Mouse (Mus musculus) lung, postnatal 4 days (tissue): ENCODE results near the gene BC048403.
A peak's percentile ranks its signal among the peaks of the same experiment; 100 is the strongest.

ENCODE experiments used
- DNase-seq, 2 experiments: peaks; one replicate each; pipeline ENCODE4 v3.0.0; 2021

BC048403 gene

DNA sequence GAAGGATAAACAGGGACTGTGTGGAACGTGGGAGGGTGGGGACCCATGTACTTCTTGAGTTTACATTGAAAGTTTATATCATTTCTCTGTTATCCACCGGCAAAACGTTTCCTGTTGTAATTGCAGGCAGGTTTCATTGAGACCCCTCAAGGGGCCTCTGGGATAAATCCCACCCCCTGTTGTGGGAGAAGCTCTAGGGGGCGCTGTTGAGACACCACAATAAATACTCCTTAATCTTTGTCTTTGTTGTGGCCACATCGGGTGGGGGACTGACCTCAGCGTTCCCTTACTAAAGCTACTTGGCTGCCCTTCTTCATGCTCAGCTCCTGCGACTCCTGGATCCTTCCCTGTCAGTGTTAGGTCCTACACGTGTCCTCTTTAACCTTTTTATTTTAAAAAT, 19.4 kb downstream of the BC048403 start:
- no peak for DNase-seq

DNA sequence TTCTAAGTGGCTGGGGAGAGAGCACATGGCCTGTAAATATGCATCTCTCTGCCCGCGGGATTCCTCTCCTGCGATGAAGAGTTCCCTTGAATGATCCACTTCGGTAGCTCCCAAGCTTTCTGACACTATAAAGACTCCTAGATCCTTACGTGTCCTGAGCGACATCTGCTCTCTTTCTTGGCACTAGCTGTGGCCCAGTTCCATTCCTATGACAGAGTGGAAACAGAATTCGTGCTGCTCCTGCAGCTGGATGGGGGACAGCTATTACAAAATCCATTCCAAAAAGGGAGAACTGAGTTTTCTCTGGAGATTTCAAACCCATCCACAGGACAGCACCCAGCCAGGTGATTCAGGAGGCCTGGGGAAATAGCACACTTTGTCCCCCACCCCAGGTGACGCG, 22.4 kb downstream of the BC048403 start:
- DNase-seq = no peak

DNA sequence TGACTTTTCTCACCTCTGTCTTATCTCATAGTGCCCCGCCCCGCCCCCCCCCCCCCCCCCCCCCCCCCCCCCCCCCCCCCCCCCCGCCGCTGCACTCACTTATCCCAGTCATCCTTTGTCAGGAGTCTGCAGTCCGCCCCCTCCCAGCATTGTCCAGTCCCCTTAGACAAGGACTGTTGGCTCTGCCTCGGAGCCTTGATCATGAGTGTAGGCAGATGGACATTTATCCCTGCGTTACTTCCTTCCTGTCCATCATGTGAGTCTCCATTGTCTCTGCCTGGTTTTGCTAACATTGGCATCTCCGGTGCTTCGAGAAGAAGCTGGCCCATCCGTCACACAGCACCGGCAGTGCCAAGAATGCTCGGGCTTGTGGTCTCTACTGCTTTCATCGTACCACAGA, 23.5 kb downstream of the BC048403 start:
- peak; percentile 21 to 52 for DNase-seq

DNA sequence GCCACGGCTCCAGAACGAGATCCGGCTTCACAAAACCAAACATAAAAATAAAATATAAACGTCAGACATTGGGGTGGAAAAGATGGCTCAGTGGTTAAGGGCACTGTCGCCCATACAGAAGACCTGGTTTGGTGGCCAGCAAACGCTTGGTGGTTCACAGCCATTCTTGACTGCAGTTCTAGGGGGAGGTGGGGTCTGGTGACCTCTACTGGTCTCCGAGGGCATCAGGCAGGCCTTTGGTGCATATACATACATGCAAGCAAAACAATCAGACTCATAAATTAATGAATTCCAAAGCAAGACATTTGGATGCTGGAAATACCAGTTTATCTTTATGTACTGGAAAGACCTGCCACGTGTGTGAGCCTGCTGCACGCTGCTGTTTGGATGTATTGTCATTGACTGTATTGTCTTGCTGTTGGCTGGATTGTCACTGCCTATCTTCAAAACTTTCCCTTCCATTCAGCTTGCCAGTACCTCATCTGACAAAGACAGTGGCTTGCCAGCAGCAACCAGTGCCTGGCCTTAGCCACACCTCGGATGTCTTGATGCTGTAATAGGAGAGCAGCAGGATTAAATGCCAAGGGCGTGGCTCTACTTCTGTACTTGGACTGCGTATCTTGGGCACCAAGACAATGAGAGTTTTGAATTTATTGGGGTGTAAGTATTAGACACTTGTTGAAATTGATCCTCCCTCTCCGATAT, 24.9 kb downstream of the BC048403 start:
- peak in 1 of 2 experiments; percentile 11 for DNase-seq

DNA sequence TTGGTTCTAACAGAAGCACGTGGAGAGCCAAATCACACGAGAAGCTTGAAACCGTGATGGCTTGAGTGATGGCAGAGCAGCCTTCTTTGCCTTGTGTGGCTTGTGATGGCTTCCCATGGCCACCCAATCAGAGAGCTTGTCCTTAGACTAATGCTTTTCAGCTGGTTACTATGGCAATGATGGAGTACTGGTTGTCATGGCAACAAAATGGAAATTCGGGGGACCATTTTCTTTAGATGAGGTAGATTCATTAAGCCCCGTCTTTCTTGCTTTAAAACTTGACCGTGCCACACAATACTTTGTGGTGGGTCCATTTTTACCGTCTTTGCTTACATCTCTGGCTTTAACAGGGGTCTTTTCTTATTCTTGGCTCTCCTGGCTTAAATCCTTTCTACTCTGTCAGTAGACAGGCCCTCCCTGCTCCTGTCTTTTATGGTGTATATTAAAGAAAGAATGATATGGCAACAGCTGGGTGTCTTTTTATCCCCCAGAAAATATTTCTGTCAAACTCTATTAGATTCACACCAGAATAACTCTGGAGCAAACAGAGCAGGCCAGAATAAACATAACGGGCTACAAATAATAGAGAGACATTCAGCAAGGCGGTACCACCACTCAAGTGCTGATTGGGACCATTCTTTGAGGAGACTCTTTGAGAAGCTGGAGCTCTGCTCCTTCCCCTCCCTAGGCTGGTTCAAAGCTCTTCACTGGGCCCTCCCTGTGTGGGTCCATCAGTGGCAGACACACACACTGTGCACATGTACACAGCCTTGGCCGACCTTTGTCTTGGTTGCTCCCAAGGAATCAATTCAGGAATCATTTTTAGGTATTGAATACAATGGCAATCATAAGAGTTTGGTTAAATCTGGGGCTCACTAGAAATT, 25.7 kb downstream of the BC048403 start:
- no peak for DNase-seq

DNA sequence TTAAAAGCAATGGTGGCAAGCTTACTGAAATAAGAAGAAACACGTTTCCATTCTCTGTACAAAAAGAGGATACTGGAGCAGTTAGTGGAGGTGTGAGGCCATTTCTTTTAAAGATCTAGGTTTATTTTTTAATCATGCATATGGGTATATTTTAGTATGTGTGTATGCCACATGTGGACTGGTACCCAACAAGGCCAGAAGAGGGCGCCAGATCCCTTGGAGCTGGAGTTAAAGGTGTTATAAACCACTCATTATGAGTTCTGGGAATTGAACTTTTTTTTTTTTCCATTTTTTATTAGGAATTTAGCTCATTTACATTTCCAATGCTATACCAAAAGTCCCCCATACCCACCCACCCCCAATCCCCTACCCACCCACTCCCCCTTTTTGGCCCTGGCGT, 27.6 kb downstream of the BC048403 start:
- DNase-seq = peak in 1 of 2 experiments; percentile 24

DNA sequence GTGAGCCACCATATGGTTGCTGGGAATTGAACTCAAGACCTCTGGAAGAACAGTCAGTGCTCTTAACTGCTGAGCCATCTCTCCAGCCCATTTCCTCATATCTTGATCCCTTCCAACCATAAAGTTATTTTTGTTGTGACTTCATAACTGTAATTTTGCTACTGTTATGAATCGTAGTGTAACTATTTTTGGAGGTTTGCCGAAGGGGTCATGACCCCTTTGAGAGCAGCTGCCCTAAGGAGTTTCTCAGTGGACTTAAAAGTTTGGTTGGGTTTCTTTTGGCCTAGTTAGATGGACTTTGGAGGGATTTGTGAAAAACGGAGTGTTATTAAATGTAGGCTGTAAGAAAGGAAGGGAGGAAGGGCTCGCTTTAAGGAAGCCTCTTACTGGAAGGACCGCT, 30.0 kb downstream of the BC048403 start:
- DNase-seq = no peak

DNA sequence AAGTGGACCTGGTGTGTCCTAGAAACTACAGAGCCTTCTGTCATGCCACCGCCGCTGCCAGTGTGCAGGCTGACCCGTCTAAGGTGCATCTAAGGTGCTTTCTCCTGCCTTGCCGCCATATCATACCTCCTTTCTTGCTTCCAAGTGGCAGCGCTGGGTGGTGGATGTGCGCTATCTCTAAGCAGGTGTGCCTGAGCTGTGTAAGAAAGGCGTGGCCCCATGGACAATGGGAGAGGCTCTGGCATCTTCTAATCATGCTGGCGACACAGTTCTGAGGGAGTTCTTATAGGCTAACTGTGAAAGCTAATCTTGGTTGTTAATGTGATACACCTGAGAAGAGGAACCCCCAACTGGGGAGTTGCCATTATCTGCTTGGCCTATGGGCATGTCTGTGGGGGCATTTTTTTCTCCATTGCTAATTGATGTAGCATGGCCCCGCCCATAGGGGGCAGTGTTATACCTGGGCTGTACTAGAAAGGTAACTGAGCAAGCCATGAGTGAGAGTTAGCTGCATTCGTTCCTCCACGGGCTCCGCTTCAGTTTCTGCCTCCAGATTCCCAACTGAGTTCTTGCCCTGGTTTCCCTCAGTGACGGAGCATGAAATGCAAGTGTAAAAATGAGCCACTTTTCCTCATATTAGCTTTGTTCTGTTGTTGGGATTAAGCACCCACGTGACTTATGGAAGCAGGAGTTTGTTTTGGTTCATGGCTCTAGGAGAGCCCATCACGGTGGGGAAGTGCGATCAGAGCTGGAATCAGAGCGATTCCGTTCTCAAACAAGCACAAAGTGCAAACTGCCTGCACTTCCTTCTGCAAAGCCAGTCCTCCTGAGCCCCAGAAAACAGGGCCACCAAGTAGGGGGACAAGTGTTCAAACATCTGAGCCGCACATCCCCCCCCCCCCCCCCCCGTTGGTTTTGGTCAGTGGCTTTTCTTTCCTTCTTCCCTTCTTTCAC, 31.2 kb downstream of the BC048403 start:
- peak in 1 of 2 experiments; percentile 33 for DNase-seq

DNA sequence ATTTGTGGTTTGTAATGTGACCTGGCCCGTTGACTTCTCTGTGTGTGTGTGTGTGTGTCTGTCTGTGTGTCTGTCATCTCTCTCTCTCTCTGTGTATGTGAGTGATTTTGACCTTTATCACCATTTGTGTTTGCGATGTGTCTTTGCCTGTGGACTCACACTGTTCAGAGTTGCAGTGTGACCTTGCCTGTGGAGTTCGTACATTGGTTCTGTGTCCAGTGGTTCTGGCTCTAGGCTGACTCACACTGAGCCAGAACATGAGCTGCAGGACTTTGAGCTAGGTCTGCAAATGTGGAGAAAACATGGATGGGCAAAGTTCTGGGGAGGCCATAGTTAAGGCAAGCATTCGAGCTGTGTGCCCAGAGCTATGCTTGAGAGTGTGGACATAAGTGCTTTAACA, 34.1 kb downstream of the BC048403 start:
- no peak for DNase-seq

DNA sequence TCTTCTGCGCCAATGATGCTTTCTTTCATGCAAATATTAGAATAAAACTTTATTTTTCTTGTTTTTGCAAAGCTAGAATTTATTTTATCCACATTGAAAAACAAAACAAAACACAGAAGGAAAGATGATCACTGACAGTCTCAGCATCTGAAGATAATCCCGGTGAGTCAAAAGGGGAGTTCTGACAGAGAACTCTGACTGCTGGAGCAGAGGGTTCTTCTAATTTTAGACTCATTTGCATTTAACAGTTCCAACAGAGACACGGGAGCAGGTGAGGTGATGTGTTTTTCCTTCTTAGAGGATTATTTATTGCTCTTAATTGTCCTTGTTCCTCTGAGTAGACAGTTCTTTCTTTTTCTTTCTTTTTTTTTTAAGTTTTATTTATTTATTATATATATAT, 36.3 kb downstream of the BC048403 start:
- no peak for DNase-seq

DNA sequence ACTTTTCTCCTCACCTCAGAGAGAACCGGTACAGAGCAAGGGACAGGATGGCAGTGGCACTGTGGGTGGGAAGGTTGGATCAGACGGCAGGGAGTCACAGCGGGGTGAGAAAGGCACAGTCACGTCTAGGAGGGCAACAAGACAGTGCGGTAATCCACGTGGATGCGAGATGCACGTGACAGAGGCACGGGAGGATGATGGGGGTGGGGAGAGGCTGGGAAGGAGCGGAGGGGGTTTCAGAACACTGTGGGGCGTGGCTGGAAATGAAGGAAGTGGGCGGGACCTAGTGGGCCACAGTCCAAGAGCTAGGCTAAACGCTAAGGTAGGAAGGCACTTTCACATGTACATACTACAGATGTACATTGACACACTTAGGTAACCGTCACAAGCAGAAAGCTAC, 41.4 kb downstream of the BC048403 start:
- peak; percentile 45 to 47 for DNase-seq

DNA sequence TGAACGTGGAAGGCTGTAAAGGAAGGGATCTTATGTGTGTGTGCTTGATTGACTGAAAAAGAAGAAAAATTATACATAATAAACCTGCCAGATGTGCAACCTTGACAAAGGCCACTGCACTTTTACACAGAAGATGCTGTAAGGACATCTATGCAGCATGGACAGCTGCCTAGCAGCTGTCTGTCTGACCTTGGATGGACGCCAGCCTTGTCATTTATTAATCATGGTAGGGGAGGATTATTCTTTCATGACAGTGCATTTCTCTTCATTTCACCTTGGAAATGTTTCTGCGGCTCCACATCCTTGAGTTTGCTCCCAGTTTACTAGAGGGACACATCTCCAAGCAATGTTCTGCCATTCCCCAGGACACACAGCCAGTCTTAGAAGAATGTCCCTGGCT, 48.8 kb downstream of the BC048403 start:
- DNase-seq = no peak

DNA sequence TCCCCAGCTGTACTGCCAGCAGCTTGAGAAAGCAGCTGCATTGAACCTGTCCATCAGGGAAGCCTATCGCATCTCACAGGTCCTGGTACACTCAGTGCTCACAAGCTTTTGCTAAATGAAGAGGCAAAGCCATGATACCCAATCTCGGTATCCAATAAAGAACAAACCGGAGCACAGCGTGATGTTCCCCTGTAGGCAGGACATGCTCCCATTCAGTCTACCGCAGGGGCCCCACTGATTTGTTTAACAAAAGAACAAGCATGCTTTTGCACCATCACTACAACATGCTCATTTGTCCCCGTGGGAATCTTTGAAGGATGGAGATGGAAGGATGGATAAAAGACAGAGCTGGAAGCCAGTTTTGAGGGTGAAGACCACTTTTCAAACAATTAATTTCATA, 50.3 kb downstream of the BC048403 start:
- no peak for DNase-seq

DNA sequence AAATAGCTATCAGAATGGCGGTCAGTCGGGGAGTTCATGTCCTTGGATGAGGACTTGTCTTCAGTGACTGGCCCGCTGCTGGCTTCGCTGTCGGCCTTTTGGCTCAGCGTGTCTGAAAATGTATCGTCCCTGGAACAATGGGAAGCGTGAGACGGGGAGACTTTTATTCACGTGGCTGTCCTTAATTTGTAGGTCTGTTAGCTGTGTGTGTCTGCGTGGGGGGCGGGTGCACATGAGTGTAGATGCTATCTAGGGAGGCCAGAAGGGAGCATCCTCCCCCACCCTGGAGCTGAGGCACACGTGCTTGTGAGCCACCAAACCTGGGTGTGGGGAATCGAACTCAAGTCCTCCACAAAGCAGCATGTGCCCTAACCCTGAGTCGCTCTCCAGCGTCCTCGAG, 52.9 kb downstream of the BC048403 start:
- no peak for DNase-seq

DNA sequence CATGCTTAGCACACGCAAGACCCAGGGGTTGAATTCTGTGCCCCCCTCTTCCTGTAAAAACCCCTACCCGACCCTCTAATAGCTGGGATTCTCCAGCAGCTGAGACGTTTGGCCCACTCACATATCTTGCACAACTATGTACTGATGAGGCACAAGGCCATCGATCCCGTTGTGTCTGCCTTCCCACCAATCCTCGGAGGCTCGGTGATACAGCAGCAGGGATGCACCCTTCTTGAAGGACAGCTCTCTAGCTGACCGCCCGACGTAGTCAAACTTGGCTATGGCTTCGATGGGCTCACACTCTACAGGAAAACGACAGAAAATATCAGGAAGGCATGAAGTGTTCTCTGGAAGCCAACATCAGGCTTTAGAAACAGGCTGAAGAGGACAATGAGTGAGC, 54.7 kb downstream of the BC048403 start:
- DNase-seq = no peak

DNA sequence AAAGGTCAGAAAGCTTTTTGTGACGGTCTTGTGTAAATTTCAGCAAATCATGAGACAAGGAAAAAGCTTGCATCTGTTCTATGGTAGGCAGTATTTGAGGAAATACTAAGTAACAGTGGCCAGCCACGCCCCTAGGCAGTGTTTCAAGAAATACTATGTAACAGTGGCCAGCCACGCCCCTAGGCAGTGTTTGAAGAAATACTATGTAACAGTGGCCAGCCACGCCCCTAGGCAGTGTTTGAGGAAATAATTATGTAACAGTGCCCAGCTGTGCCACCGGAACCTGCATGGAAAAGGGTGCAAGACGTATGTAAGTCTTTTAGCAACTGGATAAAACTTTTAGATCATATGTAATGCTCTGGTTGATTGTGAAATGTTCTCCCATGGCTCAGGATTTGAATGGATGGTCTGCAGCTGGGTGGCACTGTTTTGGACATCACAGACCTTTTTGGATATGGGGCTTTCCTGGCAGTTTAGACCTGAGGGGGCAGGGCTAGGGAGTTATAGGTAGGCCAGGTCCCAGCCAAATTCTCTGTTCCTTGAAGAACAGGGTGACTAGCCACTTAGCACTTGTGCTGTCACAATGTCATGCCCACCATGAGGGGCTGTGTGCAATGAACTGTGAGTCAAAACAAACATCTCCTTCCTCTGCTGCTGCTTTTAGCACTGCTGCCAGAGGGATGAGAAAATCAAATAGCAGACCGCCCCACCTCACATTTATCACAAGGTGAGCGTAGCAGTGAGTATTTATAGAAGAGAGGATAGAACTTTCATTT, 56.5 kb downstream of the BC048403 start:
- peak; percentile 72 to 75 for DNase-seq

DNA sequence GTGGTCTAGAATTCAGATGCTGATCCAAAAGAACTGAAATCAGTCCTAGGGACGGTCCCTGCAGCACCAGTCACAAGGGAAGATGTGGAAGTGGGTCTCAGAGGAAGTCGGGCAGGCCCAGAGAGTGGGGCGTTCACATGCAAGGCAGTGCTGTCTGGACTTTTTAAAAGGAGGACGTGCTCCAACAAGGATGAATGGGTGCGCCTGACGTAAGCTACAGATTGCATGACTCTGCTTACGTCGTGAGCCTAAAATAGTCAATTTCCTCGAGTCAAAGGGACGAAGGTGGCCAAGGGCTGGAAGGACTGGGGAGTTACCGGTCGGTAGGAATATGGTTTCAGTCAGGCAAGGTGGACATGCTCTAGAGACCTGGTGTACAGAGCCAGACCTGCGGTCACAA, 60.3 kb downstream of the BC048403 start:
- no peak for DNase-seq
